Mouse (Mus musculus): ENCODE measurements around the gene Ccdc182. TPM values are rescaled to one million over a fixed set of nuclear protein-coding genes. Genes with fewer than 3 reads are reported as not detected.

The Ccdc182 gene
- polyA plus RNA-seq, 1 experiment, result 33.9 TPM

GRCm38 (mm10) chr11:88309059-88309700 is 15.3 kb downstream of the Ccdc182 start:
- TF ChIP-seq CTCF (IDR thresholded peaks at IDR 0.05; ENCODE audit: control insufficient read depth, insufficient read depth, insufficient replicate concordance, low read depth, low read length), result no peak
- no peak for TF ChIP-seq POLR2A (IDR thresholded peaks at IDR 0.05; ENCODE audit: control insufficient read depth, low read depth, low read length)
- Histone ChIP-seq H3K27me3 (ENCODE audit: control insufficient read depth, insufficient read depth, low read length) (no peaks in the 10 kb centered on the region), H3K36me3 (ENCODE audit: control insufficient read depth, insufficient read depth, low read length) (no peaks in the 10 kb centered on the region), H3K4me3 (ENCODE audit: control insufficient read depth, low read depth, low read length) (no peak overlapping the region), H3K4me1 (ENCODE audit: control insufficient read depth, insufficient read depth, low read length) (peaks cover 4% of the 10 kb centered on the region; the same call in 1 of the 2 replicates), H3K27ac (ENCODE audit: control insufficient read depth, insufficient read depth, low read depth, low read length) (no peak overlapping the region)

GRCm38 (mm10) chr11:88310773-88311172 is 16.9 kb downstream of the Ccdc182 start:
- Histone ChIP-seq H3K27me3 (ENCODE audit: control insufficient read depth, insufficient read depth, low read length) (no peaks in the 10 kb centered on the region), H3K4me3 (ENCODE audit: control insufficient read depth, low read depth, low read length) (no peak overlapping the region), H3K4me1 (ENCODE audit: control insufficient read depth, insufficient read depth, low read length) (peaks cover 4% of the 10 kb centered on the region; the same call in 1 of the 2 replicates), H3K27ac (ENCODE audit: control insufficient read depth, insufficient read depth, low read depth, low read length) (no peak overlapping the region), H3K36me3 (ENCODE audit: control insufficient read depth, insufficient read depth, low read length) (no peaks in the 10 kb centered on the region)
- no peak for TF ChIP-seq CTCF (IDR thresholded peaks at IDR 0.05; ENCODE audit: control insufficient read depth, insufficient read depth, insufficient replicate concordance, low read depth, low read length)

GRCm38 (mm10) chr11:88311606-88312005 is 17.7 kb downstream of the Ccdc182 start:
- H3K27ac ChIP-seq (ENCODE audit: control insufficient read depth, insufficient read depth, low read depth, low read length), result no peak overlapping the region
- TF ChIP-seq POLR2A (IDR thresholded peaks at IDR 0.05; ENCODE audit: control insufficient read depth, low read depth, low read length) (no peak), CTCF (IDR thresholded peaks at IDR 0.05; ENCODE audit: control insufficient read depth, insufficient read depth, insufficient replicate concordance, low read depth, low read length) (no peak)
- no peaks in the 10 kb centered on the region for H3K27me3 ChIP-seq (ENCODE audit: control insufficient read depth, insufficient read depth, low read length)

GRCm38 (mm10) chr11:88313512-88313911 is 19.7 kb downstream of the Ccdc182 start:
- no peak overlapping the region for H3K4me3 ChIP-seq (ENCODE audit: control insufficient read depth, low read depth, low read length)
- no peak overlapping the region for H3K27ac ChIP-seq (ENCODE audit: control insufficient read depth, insufficient read depth, low read depth, low read length)
- H3K27me3 ChIP-seq (ENCODE audit: control insufficient read depth, insufficient read depth, low read length), result no peaks in the 10 kb centered on the region
- H3K36me3 ChIP-seq (ENCODE audit: control insufficient read depth, insufficient read depth, low read length), result no peaks in the 10 kb centered on the region
- H3K4me1 ChIP-seq (ENCODE audit: control insufficient read depth, insufficient read depth, low read length), result no peaks in the 10 kb centered on the region; the same call in 1 of the 2 replicates
- no peak for TF ChIP-seq POLR2A (IDR thresholded peaks at IDR 0.05; ENCODE audit: control insufficient read depth, low read depth, low read length)
- no peak for TF ChIP-seq CTCF (IDR thresholded peaks at IDR 0.05; ENCODE audit: control insufficient read depth, insufficient read depth, insufficient replicate concordance, low read depth, low read length)

More at GRCm38 (mm10) chr11:88311606-88312005, 17.7 kb downstream of the Ccdc182 start:
- Histone ChIP-seq H3K4me3 (ENCODE audit: control insufficient read depth, low read depth, low read length) (no peak overlapping the region), H3K4me1 (ENCODE audit: control insufficient read depth, insufficient read depth, low read length) (peaks cover 4% of the 10 kb centered on the region; the same call in 1 of the 2 replicates), H3K36me3 (ENCODE audit: control insufficient read depth, insufficient read depth, low read length) (no peaks in the 10 kb centered on the region)

GRCm38 (mm10) chr11:88314471-88314870 is 20.6 kb downstream of the Ccdc182 start:
- H3K27ac ChIP-seq (ENCODE audit: control insufficient read depth, insufficient read depth, low read depth, low read length), result no peak overlapping the region
- H3K27me3 ChIP-seq (ENCODE audit: control insufficient read depth, insufficient read depth, low read length), result no peaks in the 10 kb centered on the region
- H3K36me3 ChIP-seq (ENCODE audit: control insufficient read depth, insufficient read depth, low read length), result no peaks in the 10 kb centered on the region
- H3K4me3 ChIP-seq (ENCODE audit: control insufficient read depth, low read depth, low read length), result no peak overlapping the region
- no peaks in the 10 kb centered on the region for H3K4me1 ChIP-seq (ENCODE audit: control insufficient read depth, insufficient read depth, low read length)
- TF ChIP-seq CTCF (IDR thresholded peaks at IDR 0.05; ENCODE audit: control insufficient read depth, insufficient read depth, insufficient replicate concordance, low read depth, low read length), result no peak
- TF ChIP-seq POLR2A (IDR thresholded peaks at IDR 0.05; ENCODE audit: control insufficient read depth, low read depth, low read length), result no peak

- Histone ChIP-seq H3K4me3 (ENCODE audit: control insufficient read depth, low read depth, low read length) (no peak overlapping the region), H3K27ac (ENCODE audit: control insufficient read depth, insufficient read depth, low read depth, low read length) (no peak overlapping the region), H3K36me3 (ENCODE audit: control insufficient read depth, insufficient read depth, low read length) (no peaks in the 10 kb centered on the region), H3K4me1 (ENCODE audit: control insufficient read depth, insufficient read depth, low read length) (no peaks in the 10 kb centered on the region), H3K27me3 (ENCODE audit: control insufficient read depth, insufficient read depth, low read length) (no peaks in the 10 kb centered on the region)
- TF ChIP-seq POLR2A (IDR thresholded peaks at IDR 0.05; ENCODE audit: control insufficient read depth, low read depth, low read length) (no peak), CTCF (IDR thresholded peaks at IDR 0.05; ENCODE audit: control insufficient read depth, insufficient read depth, insufficient replicate concordance, low read depth, low read length) (no peak)
Measured at GRCm38 (mm10) chr11:88315393-88315792, 21.5 kb downstream of the Ccdc182 start.

- no peaks in the 10 kb centered on the region for H3K27me3 ChIP-seq (ENCODE audit: control insufficient read depth, insufficient read depth, low read length)
- no peaks in the 10 kb centered on the region for H3K4me1 ChIP-seq (ENCODE audit: control insufficient read depth, insufficient read depth, low read length)
- H3K4me3 ChIP-seq (ENCODE audit: control insufficient read depth, low read depth, low read length), result no peak overlapping the region
- TF ChIP-seq CTCF (IDR thresholded peaks at IDR 0.05; ENCODE audit: control insufficient read depth, insufficient read depth, insufficient replicate concordance, low read depth, low read length) (no peak), POLR2A (IDR thresholded peaks at IDR 0.05; ENCODE audit: control insufficient read depth, low read depth, low read length) (no peak)
- no peaks in the 10 kb centered on the region for H3K36me3 ChIP-seq (ENCODE audit: control insufficient read depth, insufficient read depth, low read length)
- no peak overlapping the region for H3K27ac ChIP-seq (ENCODE audit: control insufficient read depth, insufficient read depth, low read depth, low read length)
Measured at GRCm38 (mm10) chr11:88318850-88319249, 25.0 kb downstream of the Ccdc182 start.
